Mouse (Mus musculus): ENCODE data around the gene Aamdc. TPM values are rescaled to one million over a fixed set of nuclear protein-coding genes. Genes with fewer than 3 reads are reported as not detected.
A peak's percentile ranks its signal among the peaks of the same experiment; 100 is the strongest.

Gene Aamdc
- total RNA-seq (2021), result 100 to 1,000 TPM; 107 to 112 TPM
- long read RNA-seq, experiment 1, transcript Aamdc-206 (4 exons, 789 nt), result minor isoform, 20 of 87 reads
- long read RNA-seq, experiment 1, transcript Aamdc-213 (5 exons, 883 nt), result major isoform, 47 of 87 reads
- long read RNA-seq, experiment 1, partial matches to known transcripts, result 1 of 87 reads
- long read RNA-seq, experiment 1, other reads (novel, unspliced or antisense), result 13 of 87 reads
- long read RNA-seq, experiment 2, transcript Aamdc-206 (4 exons, 789 nt), result minor isoform, 19 of 89 reads
- long read RNA-seq, experiment 2, transcript Aamdc-213 (5 exons, 883 nt), result major isoform, 56 of 89 reads
- long read RNA-seq, experiment 2, partial matches to known transcripts, result 0 of 89 reads
- long read RNA-seq, experiment 2, other reads (novel, unspliced or antisense), result 8 of 89 reads

- peak; percentile 96 for DNase-seq
- intact Hi-C loops (cut with DNase I; ENCODE audit: low total_unique reads), result loop anchor here (10.0 kb wide), 3 partner anchors 95 to 155 kb away; partner anchors contain the start of gene Ints4
Observed at GRCm38 (mm10) chr7:97579067-97579975, at the start of gene Aamdc, which contains the start of gene Rsf1. Gene Aamdc (minus strand): TSS chr7:97579497. Gene Rsf1 (plus strand): TSS chr7:97579889.

- no peak for DNase-seq
- intact Hi-C loops (cut with DNase I; ENCODE audit: low total_unique reads), result no loop called here
Observed at GRCm38 (mm10) chr7:97623402-97623801, 44.1 kb upstream of the Aamdc start.

- intact Hi-C loops (cut with DNase I; ENCODE audit: low total_unique reads), result no loop called here
- no peak for DNase-seq
Observed at GRCm38 (mm10) chr7:97622676-97623075, 43.4 kb upstream of the Aamdc start.

GRCm38 (mm10) chr7:97621346-97621745, 42.0 kb upstream of the Aamdc start:
- intact Hi-C loops (cut with DNase I; ENCODE audit: low total_unique reads), result no loop called here

GRCm38 (mm10) chr7:97598548-97598947, 19.3 kb upstream of the Aamdc start:
- no peak for DNase-seq
- intact Hi-C loops (cut with DNase I; ENCODE audit: low total_unique reads), result no loop called here

More at GRCm38 (mm10) chr7:97621346-97621745, 42.0 kb upstream of the Aamdc start:
- DNase-seq, result no peak

DNA sequence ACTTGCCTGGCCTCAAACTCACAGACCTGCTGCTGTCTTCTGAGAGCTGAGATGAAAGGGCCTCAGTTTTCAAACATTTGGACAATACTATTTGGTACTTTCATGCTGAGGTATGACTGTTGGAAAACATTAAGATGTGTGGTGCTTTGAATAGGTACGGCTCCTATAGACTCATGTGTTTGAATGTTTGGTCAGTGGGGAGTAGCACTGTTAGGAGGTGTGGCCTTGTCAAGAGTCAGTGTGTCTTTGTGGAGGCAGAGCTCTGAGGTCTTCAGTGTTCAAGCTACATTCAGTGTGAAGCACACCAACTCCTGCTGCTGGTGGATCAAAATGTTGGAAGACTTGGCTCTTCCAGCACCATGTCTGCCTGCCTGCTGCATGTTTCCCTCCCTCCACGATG, 14.2 kb upstream of the Aamdc start:
- intact Hi-C loops (cut with DNase I; ENCODE audit: low total_unique reads), result no loop called here
- DNase-seq, result no peak

- DNase-seq, result no peak
- intact Hi-C loops (cut with DNase I; ENCODE audit: low total_unique reads), result no loop called here
Observed at GRCm38 (mm10) chr7:97592396-97592795, 13.1 kb upstream of the Aamdc start.

- DNase-seq, result no peak
- intact Hi-C loops (cut with DNase I; ENCODE audit: low total_unique reads), result no loop called here
Observed at GRCm38 (mm10) chr7:97591336-97591735, 12.0 kb upstream of the Aamdc start.

DNA sequence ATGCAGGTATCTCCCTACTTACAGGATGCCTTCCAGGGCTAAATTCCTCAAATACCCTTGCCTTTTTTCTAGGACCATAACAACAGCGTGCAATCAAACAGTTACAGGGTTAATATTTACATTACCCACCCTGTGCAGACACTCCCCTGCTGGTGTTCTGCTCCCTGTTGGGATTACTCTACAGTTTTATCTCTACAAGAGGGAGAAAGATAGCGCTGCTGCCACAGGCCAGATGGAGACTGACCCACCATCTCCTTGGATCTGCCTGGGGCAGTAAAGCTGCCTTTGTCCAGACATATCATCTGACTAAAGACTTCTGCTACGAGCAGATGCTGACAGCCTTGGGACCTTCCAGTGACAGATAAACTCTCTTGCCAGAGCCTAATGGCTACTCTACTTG, 11.2 kb upstream of the Aamdc start:
- intact Hi-C loops (cut with DNase I; ENCODE audit: low total_unique reads), result no loop called here
- no peak for DNase-seq

GRCm38 (mm10) chr7:97588506-97588905, 9.2 kb upstream of the Aamdc start:
- intact Hi-C loops (cut with DNase I; ENCODE audit: low total_unique reads), result loop anchor here (10.0 kb wide), 1 partner anchor 66 kb away; no protein-coding TSS in a partner anchor
- no peak for DNase-seq

DNA sequence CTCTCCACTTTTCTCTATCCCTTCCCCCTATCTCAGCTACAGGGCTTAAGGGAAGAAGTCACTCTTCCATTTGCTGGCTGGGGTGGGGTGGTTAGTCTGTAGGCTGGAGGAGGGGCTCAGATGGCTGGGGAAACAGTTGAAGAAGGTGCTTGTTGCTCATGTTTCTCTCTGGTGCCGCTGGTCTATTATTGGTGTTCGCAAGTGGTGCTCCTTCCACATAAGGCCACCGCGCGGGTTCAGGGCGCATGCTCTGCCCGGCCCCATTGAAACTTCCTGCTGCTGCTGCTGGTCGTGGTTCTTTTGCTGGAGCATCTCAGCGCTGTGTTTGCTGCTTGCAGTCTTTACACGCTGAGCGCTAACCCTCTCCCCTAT, 1.5 kb upstream of the Aamdc start:
- peak; percentile 80 for DNase-seq
- intact Hi-C loops (cut with DNase I; ENCODE audit: low total_unique reads), result loop anchor here (10.0 kb wide), 1 partner anchor 74 kb away; no protein-coding TSS in a partner anchor

DNA sequence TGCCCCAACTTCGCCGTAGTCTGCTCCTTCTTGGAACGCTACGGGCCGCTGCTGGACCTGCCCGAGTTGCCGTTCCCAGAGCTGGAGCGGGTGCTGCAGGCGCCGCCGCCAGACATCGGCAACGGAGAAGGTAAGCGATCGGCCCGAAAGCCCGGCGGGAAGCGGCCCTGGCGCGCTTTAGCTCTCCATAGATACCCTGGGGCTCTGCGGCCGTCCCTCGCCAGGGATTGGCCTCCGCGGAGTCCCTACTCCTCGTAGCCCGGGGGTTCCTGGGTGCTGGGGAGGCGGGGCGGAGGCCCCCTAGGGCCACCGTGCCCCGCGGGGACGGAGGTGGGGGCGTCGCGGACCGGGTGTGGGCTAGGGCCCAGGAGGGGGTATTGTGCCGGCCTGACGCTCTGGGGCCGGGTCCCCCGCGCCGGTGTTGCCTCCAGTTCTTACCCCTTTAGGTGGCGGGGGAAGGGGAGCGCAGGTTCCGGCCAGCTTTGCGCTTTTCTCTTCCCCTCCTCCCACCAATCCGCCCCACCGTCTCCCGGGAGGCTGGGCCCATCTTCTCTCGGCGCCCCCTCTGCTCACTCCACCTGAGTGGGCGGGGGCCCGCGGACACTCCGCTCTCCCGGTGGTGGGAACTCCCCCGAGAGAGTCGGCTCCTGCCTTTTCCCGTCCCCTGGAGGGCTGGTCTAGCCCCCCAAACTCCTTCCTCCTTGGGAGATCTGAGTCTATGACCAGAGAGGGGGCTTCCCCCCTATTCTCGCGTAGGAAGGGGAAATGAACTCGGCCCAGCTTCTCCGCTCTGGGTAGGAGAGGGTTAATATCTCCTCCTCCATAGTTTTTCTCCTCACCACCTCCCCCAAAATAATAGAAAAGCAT, 912 bp upstream of the Aamdc start:
- intact Hi-C loops (cut with DNase I; ENCODE audit: low total_unique reads), result loop anchor here (10.0 kb wide), 4 partner anchors 75 to 155 kb away; partner anchors contain the start of gene Ints4
- DNase-seq, result peak; percentile 46

DNA sequence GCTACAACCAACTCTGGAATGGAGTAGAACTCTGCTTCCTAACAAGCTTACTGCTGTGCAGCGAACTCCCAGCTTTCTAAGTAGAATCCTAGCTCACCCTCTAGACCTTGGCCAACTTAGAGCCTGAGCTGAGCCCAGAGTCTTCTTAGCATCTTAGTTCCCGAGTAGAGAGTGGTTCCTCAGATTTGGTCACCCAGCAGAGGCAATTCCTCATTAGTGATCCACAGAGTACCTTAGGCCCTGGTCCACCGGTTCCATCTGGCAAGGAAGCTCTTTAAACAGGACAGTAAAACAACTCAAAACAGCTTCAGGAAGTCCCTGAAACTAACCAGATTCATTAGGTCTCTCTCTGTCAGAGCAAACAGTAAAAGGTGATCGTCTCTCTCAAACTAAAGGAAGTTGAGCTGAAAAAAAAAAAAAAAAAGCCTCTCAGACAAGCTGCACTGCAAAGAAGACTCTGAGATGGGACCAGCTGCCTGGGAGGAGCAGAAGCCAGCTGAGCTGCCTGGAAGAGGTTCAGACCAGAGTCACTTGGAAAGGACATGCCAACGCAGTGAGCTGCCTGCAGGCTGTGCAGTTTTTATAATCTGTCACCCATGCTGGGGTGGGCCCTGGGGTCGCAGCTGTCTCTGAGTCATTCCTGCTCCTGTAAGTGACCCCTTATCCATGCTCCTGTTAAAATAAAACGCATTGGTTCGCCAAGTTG, 783 bp downstream of the Aamdc start:
- DNase-seq, result peak; percentile 74
- intact Hi-C loops (cut with DNase I; ENCODE audit: low total_unique reads), result loop anchor here (10.0 kb wide), 3 partner anchors 94 to 154 kb away; partner anchors contain the start of gene Ints4

- intact Hi-C loops (cut with DNase I; ENCODE audit: low total_unique reads), result loop anchor here (10.0 kb wide), 3 partner anchors 86 to 146 kb away; partner anchors contain the start of gene Ints4
- DNase-seq, result no peak
Observed at GRCm38 (mm10) chr7:97570389-97570788, 8.9 kb downstream of the Aamdc start.

- DNase-seq, result no peak
- intact Hi-C loops (cut with DNase I; ENCODE audit: low total_unique reads), result no loop called here
Observed at GRCm38 (mm10) chr7:97569372-97569771, 9.9 kb downstream of the Aamdc start.

DNA sequence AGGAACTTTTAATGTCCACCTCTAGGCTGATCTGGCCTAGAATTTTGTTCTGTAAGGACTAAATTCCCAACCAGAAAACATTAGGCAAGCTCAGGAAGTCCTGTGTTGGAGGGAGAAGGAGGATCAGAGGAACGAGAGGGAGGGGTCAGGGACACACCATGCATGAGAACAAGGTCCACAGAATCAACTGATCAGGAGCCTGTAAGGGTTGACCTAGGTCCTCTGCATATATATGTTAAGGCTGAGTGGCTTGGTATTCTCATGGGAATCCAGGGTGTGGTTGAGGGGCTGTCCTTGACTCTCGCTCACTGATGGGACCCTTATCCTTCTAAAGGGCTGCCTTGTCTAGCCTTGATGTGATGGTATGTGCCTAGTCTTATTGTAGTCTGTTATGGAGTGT, 15.7 kb downstream of the Aamdc start:
- intact Hi-C loops (cut with DNase I; ENCODE audit: low total_unique reads), result no loop called here
- DNase-seq, result no peak

DNA sequence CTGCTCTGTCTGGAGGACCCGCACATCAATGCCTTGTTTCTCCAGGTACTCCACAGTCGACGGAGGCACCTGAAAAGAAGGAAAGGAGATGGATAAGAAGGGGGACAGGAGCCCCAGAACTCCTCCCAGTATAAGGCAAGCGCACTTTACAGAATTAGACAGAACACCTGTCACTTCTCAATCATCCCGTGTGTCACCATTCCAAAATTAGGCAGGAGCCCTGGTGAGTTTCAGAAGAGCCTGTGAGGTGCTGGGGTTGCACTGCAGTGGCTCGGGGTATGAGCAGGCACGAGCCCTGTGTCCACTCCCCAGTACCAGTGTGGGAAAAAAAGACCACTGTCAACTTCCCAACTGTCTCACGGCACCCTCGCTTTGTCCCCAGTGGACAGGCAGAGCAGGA, 28.6 kb downstream of the Aamdc start:
- intact Hi-C loops (cut with DNase I; ENCODE audit: low total_unique reads), result no loop called here
- DNase-seq, result peak; percentile 11

GRCm38 (mm10) chr7:97549301-97549700, 30.0 kb downstream of the Aamdc start:
- intact Hi-C loops (cut with DNase I; ENCODE audit: low total_unique reads), result no loop called here
- no peak for DNase-seq
